Mouse (Mus musculus): ENCODE measurements around the gene Vill.

DNA sequence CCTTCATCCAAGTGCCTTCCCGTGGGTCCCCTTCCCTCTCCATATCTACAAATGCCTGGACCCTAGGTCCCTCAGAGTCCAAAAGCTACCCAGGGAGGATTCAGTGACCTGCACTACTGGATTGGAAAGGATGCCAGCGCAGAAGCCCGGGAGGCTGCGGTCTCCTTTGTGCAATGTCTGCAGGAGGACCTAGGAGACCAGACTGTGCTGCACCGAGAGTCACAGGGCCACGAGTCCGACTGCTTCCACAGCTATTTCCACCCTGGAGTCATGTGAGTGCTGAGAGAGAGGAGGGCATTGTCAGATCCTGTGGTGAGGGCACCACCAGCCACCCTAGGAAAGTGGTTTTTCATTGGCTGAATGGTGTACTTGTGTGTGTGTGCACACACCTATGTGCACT lies 5.7 kb downstream of the Vill start:
- no peak for TF ChIP-seq CTCF (conservative IDR thresholded peaks at IDR 0.05; ENCODE audit: low read length)
- no peak for TF ChIP-seq NANOG (IDR thresholded peaks at IDR 0.05; ENCODE audit: borderline replicate concordance, low read length)
